Mouse (Mus musculus): ENCODE data around the gene Nr6a1.

GRCm38 (mm10) chr2:38938007-38938406, 10.5 kb upstream of the Nr6a1 start:
- TF ChIP-seq POLR2A (IDR thresholded peaks at IDR 0.05; ENCODE audit: insufficient read length, low read depth): no peak
- no peak for TF ChIP-seq MYOG (IDR thresholded peaks at IDR 0.05; ENCODE audit: control insufficient read depth in 1 of 3, insufficient read depth in 1 of 3, insufficient read length in 2 of 3, low read depth in 2 of 3)
- no peak for TF ChIP-seq CEBPB (IDR thresholded peaks at IDR 0.05; ENCODE audit: insufficient read depth, poor library complexity, severe bottlenecking)
- TF ChIP-seq POLR2AphosphoS2 (IDR thresholded peaks at IDR 0.05; ENCODE audit: insufficient read length, low read depth): no peak
- TF ChIP-seq E2F4 (IDR thresholded peaks at IDR 0.05; ENCODE audit: insufficient read depth): no peak
- no peak for TF ChIP-seq USF1 (IDR thresholded peaks at IDR 0.05; ENCODE audit: low read depth)
- TF ChIP-seq TCF3 (IDR thresholded peaks at IDR 0.05; ENCODE audit: insufficient read length, low read depth): no peak
- TF ChIP-seq TCF12 (IDR thresholded peaks at IDR 0.05; ENCODE audit: insufficient read depth, poor library complexity, severe bottlenecking): no peak
- TF ChIP-seq MAX (IDR thresholded peaks at IDR 0.05; ENCODE audit: low read depth): no peak
- no peak for TF ChIP-seq MYOD1 (IDR thresholded peaks at IDR 0.05; ENCODE audit: control insufficient read depth in 1 of 3, insufficient read length in 2 of 3, low read depth in 2 of 3)
- no peak for TF ChIP-seq REST (IDR thresholded peaks at IDR 0.05; ENCODE audit: insufficient read depth, insufficient read length)
- TF ChIP-seq SRF (IDR thresholded peaks at IDR 0.05; ENCODE audit: control insufficient read depth, insufficient read length, low read depth): no peak

All from myocyte (in vitro differentiated cells).